Mouse (Mus musculus): ENCODE results near the gene Tprgl.
A peak's percentile ranks its signal among the peaks of the same experiment; 100 is the strongest.

The Tprgl gene

DNA sequence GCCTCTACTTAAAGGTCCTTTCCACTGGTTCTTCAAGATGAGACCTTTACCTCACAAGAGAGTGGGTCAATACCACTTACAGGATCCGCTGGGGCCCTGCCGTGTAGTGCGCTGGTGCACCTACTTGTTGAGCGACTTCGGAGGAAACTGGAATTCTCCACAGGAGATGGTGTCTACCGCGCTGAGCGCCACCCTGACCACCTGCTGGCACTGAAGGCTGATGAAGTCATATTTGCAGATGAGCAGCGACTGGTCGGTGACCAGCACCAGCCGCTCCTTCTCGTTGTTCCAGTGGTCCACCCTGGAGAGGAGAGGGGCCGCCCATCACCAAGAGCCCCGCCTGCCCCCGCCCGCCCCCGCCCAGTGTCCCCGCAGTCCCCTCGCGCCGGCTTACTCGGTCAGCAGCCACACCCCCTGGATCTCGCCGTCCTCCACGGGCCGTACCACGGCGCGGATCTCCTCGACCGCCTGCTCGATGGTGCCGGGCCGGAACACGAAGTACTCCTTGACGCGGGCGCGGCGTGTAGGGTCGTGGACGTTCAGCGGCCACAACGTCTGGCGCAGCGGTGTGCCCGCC lies 417 bp downstream of the Tprgl start:
- peak in 1 of 2 experiments; percentile 32 for DNase-seq (ENCODE audit: low spot score in 2 of 2)

DNA sequence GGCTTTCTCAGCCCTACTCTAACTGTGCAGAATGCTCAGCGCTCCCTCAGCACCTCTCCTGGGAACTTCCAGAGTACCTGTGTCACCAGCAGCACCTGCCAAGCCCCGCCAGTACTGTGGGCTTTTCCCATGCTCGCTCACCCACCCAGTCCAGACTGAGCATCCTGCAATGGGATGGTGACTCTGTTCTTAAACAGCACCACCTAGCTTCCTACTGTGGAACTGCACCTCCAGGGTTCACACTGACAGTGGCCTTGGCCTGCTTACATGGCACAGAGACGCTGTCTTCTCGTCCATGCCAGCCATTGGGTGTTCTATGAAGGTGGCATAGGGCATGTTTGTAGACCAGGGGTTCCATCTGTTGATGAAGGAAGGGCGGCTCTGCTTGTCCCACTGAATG lies 1.5 kb downstream of the Tprgl start:
- DNase-seq (ENCODE audit: low spot score in 2 of 2), result peak; percentile 68 to 79

DNA sequence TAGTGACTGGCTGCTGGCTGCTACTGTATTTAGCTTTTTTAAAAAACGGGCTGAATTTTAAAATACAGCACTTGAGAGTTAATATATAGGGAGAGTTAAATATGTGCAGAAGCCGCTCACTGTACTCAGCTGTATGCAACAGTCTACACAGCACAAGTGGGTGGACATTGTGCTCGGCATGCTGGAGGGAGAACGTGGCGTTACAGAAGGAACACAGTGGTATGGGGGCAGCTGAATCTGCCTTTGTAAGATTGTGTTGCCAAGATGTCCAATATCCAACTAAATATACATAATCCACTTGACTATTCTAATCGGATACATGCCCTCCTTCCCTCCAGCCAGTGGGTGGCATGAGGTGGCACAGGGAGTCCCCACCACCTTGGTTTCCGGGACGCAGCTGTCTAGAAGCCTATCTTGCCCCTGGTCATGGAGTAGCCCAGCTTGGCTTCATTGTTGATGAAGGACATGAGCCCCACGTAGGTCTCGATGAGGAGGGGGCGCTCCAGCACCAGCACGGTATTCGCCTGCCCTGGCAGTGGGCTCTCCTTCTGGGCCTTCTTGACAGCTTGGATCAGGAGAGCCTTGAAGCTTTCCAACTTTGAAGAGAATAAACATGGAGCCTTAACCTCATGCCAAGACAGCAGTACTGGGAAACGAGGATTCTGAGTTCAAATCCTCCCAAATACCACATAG lies 2.4 kb downstream of the Tprgl start:
- no peak for DNase-seq (ENCODE audit: low spot score in 2 of 2)

DNA sequence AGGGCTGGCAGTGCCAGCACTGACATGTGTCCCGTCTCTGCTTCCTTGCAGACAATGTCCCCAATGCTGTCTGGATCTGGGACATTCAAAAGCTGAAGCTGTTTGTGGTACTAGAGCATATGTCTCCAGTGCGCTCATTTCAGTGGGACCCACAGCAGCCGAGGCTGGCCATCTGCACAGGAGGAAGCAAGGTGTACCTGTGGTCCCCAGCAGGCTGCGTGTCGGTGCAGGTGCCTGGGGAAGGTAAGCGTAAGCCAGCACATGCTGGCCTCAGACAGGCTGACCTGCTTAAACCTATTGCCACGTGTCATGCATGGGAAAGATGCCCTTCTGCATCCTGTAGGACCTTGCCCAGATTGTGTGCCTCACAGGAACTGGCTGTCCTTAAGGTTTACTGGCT lies 4.4 kb downstream of the Tprgl start:
- no peak for DNase-seq (ENCODE audit: low spot score in 2 of 2)

DNA sequence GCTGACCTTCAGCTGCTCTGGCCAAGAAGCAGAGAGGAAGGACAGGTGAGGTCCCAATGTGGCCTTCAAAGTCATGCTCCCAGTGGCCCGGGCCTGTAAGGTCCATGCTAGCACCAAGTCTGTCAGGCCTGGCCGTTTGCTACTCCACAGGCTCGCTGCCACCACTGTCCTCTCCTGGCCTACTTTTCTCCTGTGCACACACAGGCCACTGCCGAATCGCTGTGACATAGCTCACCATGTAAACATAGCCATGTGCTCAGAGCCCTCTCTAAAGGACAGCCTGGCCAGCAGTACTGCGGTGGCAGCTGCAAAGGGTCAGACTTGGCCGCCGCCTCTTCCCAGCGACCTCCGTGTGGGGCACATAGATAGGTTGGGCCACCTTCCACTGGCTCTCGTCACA lies 6.4 kb downstream of the Tprgl start:
- no peak for DNase-seq (ENCODE audit: low spot score in 2 of 2)

DNA sequence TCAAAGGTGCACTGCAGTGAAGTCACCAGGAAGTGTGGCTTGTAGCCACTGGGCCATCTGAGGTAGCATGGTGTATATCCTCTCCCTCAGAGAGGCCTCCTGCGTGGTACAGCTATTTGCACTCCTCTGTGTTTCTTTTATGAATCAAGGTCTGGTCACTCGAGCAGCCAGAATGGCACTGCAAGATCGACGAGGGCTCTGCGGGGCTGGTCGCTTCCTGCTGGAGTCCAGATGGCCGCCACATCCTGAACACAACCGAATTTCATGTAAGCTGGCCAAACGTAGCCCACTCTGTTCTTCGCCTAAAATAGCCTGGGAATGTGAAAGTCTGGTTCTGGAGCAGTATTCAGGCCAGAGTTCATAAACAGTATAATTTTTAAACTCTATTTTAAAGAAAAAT lies 14.1 kb downstream of the Tprgl start:
- DNase-seq (ENCODE audit: low spot score in 2 of 2), result no peak

DNA sequence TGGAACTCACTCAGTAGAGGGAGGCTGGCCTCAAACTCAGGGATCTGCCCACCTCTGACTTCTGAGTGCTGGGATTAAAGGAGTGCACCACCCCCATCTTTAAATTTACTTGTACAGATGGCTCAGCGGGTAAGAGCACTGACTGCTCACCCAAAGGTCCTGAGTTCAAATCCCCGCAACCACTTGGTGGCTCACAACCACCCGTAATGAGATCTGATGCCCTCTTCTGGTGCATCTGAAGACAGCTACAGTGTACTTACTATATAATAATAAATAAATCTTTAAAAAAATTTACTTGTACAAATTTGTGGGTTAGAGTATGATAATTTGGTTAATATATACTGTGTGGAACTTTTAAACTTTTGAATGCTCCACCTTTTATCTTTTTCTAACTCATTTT lies 15.8 kb downstream of the Tprgl start:
- no peak for DNase-seq (ENCODE audit: low spot score in 2 of 2)

DNA sequence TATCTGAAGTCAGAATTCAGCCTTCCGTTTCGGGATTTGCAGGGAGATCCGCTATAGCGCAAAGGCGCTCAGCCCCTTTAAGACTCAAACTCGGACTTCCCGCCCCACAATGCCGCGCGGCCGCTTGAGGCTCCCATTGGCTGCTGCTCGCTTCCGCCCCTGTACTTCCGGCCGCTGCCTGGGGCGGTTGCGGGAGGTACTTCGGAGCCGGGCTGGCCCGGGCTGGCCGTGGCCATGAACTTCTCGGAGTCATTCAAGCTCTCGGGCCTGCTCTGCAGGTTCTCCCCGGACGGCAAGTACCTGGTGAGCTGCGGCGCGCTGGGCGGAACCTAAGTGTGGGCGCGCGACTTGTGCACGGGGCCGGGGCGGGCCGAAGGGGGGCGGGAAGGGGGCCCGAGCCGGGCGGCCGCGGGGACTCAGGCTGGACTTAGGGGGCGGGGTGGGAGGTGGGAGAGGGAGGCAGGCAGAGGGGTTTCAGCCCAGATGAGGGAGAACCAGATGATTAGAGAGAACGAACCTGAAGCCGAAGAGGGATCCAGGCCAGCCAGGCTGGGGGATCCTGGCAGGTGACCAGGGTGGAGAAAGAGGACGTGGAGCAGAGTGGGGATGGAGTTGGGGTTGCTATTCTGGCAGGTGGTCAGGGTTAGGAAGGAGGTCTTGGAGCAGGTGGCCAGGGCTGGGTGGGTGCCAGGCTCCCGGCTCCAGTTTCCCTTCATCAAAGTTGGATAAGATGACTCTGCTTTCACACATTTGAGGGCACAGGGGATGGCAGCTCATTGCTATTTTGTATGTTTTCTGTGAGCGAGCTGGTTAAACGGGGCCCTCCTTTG lies 18.0 kb downstream of the Tprgl start, which contains the start of gene Wrap73:
Gene Wrap73 (plus strand): TSS at position 162 of the 830 bp plus-strand sequence.
- peak; percentile 71 to 85 for DNase-seq (ENCODE audit: low spot score in 2 of 2)

DNA sequence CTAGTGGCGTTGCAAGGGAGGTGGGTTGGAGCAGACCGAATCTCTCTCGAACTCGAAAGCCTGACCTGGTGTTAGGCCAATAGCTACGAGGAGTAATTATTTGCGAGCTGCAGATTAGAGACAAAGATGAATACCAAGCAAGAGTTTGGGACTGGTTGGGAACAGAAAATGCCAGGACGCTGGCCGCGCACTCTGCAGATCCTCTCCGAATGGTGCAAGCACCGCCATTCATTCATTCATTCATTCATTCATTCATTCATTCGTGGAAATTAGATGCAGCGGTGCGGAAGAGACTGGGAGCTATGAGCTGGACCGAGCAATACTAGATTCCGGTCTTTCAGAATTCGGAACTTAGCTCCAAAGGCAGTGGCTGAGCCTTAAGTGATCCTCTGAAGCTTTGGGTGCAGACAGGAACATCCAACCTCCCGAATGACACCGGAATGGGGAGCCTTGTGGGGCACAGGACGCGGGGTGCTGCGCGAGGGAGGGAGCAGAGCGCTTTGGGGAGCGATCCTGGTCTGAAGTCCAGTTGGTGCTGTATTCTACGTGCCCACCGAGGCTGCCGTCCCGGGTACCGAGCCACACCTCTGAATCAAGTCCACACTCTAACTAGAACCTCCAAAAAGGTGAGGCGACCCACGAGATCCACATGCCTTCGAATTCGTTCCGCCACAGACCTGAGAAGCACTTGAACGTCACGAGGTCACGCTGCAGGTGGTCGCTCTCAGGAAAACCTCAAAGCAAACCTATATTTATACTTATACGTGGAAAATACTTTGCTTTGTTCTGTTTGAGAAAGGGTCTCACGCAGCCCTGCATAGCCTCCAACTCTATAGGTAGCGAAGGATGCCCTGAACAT lies 19.2 kb downstream of the Tprgl start:
- no peak for DNase-seq (ENCODE audit: low spot score in 2 of 2)

DNA sequence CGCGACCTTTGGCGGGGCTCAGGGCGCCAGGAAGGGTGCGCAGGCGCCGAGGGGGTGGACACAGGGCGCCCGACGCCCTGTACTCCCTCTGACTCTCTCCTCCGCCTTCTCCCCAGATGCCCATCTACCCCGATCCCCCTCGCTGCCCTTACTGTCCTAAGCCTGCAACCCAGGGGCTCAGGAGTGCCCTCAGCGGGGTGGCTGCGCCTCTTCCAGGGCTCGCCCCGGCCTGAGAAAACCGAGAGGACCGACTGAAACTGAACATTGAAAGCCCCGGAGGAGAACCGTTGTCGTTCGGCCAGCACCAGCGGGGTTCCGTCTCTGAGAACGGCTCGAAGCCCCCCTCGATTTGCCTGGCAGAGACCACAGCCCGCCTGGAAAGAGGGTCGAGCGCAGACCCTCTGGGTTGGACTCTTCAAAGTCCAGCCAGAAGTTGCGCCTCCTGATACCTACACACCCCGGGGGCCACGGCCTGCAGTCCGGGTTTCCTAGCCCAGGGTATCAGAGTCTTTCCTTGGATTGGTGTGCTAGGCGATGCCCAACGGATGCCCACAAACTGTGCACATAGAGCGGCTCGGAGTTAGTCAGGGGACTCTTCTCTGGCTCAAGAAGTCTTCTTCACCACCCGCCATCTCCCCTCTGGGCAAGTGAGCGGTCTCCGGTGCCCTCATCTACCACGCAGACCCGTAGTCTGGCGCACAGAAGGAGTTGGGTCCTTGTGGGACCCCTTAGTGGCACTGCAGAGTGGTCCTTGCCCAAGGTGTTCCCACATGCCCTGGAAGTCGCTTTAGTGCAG lies 20.1 kb downstream of the Tprgl start:
- DNase-seq (ENCODE audit: low spot score in 2 of 2), result no peak

DNA sequence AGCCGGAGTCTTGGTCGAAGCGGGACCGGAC lies 20.5 kb downstream of the Tprgl start, which contains the start of gene Trp73:
Gene Trp73 (minus strand): TSS at position 27 of the 31 bp plus-strand sequence.
- no peak for DNase-seq (ENCODE audit: low spot score in 2 of 2)

DNA sequence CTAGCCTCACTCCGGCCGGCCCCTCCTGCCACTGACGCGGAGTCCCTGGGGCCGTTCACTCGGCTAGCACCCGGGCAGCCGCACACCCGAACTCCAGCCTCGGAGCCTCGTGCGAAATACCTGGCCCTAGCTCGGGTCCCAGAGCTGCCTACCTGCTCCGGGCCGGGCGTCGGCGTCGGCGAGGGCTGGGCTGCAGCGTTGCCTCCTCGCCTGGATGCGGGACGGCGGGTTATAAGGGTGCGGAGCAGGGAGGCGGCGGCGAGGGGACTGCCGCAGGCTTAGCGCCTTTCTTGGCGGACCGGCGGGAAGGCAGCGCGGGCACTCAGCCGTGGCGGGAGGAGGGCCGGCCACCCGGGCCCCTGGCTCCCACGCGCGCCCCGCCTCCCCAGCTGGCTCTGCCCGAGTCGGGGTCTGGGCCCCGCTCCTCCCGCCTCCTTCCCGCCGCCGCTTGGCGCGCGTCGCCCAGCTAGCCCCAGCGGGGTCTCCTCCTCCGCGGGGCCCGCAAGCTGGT lies 20.7 kb downstream of the Tprgl start:
- DNase-seq (ENCODE audit: low spot score in 2 of 2), result no peak

DNA sequence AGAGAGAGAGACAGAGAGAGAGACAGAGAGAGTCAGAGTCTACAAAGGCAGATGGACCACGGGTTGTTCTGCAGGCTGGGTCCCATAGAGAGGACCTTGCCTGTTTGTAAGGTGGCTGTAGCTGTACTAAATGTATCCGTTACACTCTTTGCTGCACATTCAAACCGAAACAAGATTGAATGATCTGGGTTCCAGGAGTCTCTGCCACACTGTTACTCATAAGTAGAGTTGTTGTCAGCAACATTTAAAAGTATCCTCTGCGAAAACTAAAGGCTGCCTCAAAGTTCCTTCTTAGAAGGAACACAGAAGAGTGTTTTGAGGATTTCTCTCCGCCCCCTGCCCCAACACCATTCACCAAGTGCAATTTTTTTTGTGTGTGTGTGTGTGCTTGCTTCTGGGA lies 23.3 kb downstream of the Tprgl start:
- DNase-seq (ENCODE audit: low spot score in 2 of 2), result no peak

DNA sequence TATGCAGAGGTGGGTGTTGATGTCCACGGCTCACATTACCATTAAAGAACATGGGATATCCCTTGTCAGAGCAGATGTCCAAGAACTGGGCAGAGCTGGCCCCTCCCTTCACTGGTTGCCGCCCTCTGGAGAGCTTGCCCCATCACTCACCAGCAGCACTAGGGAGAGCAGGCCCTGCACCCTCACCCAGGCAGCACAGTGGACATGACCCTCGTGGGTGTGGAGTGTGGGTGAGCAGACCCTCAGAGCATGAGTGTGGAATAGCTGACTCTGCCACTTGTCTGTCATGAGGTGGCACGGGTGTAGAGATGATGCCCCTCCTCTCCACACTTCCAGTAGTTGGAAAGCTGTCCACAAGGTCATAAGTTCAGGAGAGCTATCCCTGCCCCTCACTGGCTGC lies 25.7 kb downstream of the Tprgl start:
- DNase-seq (ENCODE audit: low spot score in 2 of 2), result no peak

DNA sequence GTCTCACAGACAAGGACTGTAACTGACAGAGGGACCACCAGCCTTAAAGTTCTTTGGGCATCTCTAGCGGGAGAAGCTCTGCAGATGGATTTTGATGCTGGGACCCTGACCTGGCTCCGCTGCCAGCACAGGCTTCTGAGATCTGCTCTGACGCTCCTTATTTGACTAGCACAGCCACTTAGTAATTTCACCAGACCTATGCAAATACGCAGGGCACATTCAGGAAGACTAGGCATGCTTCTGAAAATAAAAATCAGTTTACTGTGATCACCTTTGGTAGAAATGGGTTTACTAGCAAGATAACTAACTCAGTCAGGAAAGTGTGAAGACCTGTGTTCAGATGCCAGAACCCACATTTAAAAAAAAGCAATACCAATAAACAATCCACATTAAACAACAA lies 28.6 kb downstream of the Tprgl start:
- DNase-seq (ENCODE audit: low spot score in 2 of 2), result no peak

DNA sequence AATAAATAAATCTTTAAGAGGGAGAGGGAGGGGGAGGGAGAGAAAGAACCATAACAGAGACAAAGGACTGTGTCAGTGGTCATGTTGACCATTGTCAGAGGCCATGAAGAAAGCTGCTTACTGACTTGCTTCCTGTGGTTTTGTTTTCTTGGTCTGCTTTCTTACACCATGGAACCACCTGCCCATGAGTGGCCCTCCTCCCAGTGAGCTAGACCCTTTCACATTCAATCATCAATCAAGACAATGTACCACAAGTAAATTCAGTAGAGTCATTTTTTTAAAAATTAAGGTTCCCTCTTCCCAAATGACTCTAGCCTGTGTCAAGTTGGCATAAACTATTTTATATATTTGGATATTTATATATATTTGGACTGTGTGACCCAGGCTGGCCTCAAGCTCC lies 30.5 kb downstream of the Tprgl start:
- no peak for DNase-seq (ENCODE audit: low spot score in 2 of 2)

DNA sequence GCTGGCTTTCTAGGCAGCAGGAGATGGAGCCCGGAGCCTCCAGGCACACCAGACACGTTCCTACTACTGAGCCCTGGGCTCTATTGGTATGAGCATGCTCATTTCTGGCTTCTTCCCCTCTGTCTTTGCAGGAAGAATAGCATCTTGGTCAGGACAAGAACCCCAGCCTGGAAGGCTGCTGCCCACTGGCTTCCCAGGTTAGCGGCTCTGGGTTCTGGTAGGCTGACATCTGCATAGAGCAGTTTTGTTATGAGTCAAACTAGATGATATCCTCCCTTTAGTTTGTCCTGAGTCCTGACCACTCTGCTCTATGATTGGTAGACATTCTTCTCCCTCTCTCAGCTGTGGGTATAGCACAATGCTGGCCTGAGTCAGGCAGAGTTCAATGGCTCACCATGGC lies 33.2 kb downstream of the Tprgl start:
- DNase-seq (ENCODE audit: low spot score in 2 of 2), result no peak

DNA sequence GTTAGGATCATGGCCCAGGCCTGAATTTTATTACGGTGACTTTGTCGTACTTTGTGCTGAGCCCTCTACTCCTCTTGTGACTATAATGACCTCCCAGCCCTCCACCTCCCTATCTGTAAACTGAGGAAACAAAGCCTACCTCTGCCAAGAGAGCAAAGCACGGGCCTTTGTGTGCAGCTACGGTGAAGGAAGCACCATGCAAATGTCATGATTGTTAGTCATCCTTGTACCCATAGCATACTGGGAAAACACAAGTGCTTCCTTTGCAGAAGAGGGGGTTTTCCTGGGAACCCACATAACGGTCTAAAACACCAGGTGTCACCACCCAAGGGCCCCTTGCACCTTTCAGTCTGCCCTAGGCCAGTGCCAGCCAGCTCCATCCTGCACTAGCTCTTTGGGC lies 35.3 kb downstream of the Tprgl start:
- DNase-seq (ENCODE audit: low spot score in 2 of 2), result no peak

DNA sequence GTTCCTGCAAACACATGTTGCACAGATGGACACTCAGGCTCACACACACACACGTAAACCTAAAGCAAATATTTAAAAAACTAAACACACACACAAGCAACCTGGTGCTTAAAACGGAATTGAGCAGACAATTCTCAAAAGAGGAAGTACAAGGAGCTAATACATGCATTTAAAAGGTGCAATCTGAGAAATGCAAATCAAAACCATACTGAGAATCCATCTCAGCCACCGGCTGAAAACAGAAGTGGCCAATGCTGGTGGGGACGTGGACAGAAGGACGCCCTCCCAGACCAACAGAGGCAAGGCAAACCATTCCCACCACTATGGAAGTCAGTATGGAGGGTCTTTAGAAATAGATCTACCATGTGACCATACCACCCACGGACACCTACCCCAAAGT lies 36.9 kb downstream of the Tprgl start:
- no peak for DNase-seq (ENCODE audit: low spot score in 2 of 2)

DNA sequence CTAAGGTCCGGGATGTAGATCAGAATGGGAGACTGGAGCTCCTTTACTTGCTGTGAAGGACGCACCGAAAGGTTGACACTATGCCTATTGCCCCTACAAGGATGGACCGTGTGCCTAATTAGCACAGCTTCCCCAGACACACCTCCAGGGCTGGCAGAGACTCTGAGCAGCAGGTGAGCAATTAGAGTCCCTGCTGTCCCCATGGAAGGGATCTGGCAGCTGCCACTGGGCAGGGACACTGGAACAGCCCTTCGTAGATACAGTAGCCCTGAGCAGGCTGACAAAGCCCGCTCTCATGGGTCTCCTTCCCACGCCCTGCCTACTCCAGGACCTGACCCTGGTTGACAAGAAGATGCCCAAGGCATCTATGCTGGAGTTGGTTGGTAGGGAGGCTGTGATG lies 38.1 kb downstream of the Tprgl start:
- no peak for DNase-seq (ENCODE audit: low spot score in 2 of 2)

DNA sequence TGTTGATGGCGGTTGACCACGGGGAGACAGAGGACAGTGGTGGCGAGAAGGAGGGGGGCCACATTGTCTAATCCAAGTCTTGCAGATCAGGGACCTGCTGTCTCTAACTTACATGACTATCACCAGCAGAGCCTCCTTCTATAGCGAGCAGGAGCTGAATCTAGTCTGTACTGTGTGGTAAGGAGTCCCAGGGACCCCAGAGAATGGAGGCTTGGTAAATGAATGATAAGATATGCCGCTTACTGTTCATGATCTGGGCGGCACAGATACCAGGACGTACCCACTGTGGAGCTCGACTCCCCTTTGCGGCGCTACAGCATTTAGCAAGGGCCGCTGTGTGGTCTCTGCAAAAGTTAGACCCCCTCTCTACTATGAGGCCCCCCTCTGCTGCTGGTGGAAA lies 38.7 kb downstream of the Tprgl start:
- DNase-seq (ENCODE audit: low spot score in 2 of 2), result no peak

DNA sequence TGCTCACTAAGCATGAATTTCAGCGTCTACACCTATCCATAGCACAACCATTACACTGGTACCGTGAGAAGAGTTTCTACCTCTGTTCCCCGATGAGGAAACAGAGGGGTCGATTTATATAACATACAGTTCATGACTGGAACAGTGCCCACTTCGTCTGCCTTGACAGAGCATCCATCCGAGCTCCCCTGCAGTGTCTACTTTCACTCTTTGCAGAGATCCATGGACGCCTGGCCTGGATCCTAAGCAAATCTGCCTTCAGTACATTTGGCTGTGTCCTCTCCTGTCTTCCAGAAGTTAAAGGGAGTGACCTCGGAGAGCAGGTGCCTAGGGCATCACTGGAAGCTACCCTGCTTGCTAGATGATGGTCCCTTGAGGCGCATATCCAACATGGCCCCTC lies 41.3 kb downstream of the Tprgl start:
- no peak for DNase-seq (ENCODE audit: low spot score in 2 of 2)
